Mouse (Mus musculus): Measurements from ENCODE around the gene Sptb.

DNA sequence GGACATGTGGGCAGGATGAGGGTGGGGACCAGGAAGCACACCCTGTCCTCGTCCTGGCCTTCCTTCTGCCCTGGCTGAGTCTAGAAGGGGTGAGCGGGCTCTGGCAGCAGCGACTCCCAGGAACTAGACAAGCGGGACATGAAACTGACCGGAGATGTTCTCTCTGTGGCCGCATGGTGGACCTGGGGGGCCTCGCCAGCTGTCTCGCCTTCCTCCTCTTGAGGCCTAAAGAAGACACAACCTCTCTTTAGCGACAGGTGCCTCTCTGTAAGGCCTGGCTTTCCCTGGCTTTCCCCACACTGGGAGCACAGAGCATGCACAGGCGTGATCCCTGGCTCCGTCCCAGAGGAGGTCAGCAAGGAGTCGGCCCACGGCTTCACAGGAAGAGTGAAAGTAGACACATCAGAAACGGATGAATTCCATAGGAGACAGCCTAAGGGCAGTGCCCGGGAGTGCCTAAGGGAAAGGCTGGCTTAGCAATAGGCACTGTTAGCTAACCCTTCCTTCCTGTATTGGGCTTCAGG is 112.7 kb downstream of the Sptb start:
- TF ChIP-seq CTCF (IDR thresholded peaks at IDR 0.05; ENCODE audit: low read depth), result no peak
- no peak for TF ChIP-seq EP300 (IDR thresholded peaks at IDR 0.05; ENCODE audit: low read depth)

Data from heart, postnatal 0 days (tissue).